Mouse (Mus musculus): ENCODE data around the gene Lama2. TPM values are rescaled to one million over a fixed set of nuclear protein-coding genes. Genes with fewer than 3 reads are reported as not detected.
"Not testable (repeated sequence)": the region's sequence is repeated elsewhere in the genome, so short reads cannot be mapped to it uniquely, and the experiment has no call there.

Lama2 gene
- total RNA-seq, 2 experiments from 2014 or later, result 60.0 to 66.3 TPM

GRCm38 (mm10) chr10:26938464-26938863 lies 681.1 kb downstream of the Lama2 start:
- not testable (repeated sequence) for DNase-seq (ENCODE audit: low spot score in 2 of 2)

DNA sequence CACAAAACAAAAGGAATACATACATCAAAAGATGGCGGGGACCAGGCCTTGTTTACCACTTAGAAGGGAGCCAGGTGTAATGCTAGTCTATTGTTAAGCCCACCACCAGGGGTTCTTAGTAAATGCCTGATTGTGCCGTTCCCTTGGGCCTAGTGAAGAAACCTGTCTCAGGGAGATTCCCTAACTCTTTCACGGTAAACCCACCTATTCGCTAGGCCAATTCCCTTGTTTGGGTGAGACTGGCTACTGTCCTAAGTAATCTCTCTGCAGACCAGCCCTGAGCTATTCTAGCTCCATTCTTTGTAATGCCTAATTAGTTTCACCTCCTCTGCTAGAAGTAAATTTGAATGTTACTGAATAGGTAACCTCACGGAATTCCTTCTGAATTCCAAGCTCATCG lies 683.5 kb downstream of the Lama2 start:
- DNase-seq (ENCODE audit: low spot score in 2 of 2), result not testable (repeated sequence)

Data from adrenal gland, postnatal 4 days (tissue).